Mouse (Mus musculus) E14TG2a.4 (cell line): ENCODE results near the gene Zc3h7a.
"Not testable (repeated sequence)": the region's sequence is repeated elsewhere in the genome, so short reads cannot be mapped to it uniquely, and the experiment has no call there.

Experiments used
- H3K27me3 ChIP-seq: 2 replicates; pipeline ENCODE4 v1.6.1; 2014; ENCODE audit warnings: low read length, control low read depth; ENCODE audit not compliant: insufficient read depth
- H3K36me3 ChIP-seq: 2 replicates; pipeline ENCODE4 v1.6.1; 2014; ENCODE audit warnings: low read length, control low read depth; ENCODE audit not compliant: insufficient read depth
- H3K4me1 ChIP-seq: replicated peaks from 2 replicates; pipeline ENCODE4 v1.6.1; 2014; ENCODE audit warnings: low read depth, low read length, control low read depth
- H3K4me3 ChIP-seq: replicated peaks from 2 replicates; pipeline ENCODE4 v1.5.1; 2014; ENCODE audit warnings: mild to moderate bottlenecking, low read length
- H3K9me3 ChIP-seq: 2 replicates; pipeline ENCODE4 v1.6.1; 2014; ENCODE audit warnings: low read length, control low read depth
- CTCF ChIP-seq: conservative IDR thresholded peaks from 2 replicates; pipeline ENCODE4 v1.5.1; 2014; ENCODE audit warnings: low read length
- NANOG ChIP-seq: IDR thresholded peaks from 2 replicates; pipeline ENCODE4 v1.6.1; 2014; ENCODE audit warnings: borderline replicate concordance, low read length, mixed read lengths
- POU5F1 ChIP-seq: IDR thresholded peaks from 2 replicates; pipeline ENCODE4 v1.6.1; 2014; ENCODE audit warnings: low read length, borderline replicate concordance

The Zc3h7a gene

DNA sequence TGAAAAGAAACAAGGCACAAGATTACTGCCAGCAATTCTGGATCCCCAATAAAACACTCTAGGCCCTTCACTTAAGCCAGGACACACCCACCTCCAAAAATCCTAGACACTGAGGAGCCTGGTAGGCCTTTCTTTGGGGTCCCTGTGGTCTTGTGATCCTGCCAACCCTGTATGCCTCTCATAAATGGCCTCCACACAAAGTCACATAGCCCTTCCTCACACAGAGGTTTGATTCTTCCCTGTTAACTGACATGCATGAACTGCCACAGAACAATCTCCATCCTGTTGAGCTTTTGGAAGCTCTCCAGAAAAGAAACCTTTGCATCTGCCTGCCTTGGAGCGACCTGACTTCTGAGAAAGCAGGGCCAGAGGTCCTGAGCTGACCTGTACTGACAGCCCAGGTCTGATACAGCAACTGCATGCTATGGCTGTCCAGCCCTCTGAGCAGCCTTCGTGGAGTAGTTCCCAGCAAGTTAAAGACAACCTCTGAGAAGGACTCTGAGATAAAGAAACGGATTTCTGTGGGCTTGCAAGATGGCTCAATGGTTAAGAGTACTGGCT, 11.4 kb downstream of the Zc3h7a start:
- H3K4me1 ChIP-seq: peaks cover 6% of the 10 kb centered on the region; the same call in 1 of the 2 replicates
- no peak for TF ChIP-seq CTCF
- no peak for TF ChIP-seq NANOG
- TF ChIP-seq POU5F1: no peak
- H3K9me3 ChIP-seq: no peaks in the 10 kb centered on the region
- no peak overlapping the region for H3K4me3 ChIP-seq
- peaks cover 30% of the 10 kb centered on the region for H3K36me3 ChIP-seq
- no peaks in the 10 kb centered on the region for H3K27me3 ChIP-seq

DNA sequence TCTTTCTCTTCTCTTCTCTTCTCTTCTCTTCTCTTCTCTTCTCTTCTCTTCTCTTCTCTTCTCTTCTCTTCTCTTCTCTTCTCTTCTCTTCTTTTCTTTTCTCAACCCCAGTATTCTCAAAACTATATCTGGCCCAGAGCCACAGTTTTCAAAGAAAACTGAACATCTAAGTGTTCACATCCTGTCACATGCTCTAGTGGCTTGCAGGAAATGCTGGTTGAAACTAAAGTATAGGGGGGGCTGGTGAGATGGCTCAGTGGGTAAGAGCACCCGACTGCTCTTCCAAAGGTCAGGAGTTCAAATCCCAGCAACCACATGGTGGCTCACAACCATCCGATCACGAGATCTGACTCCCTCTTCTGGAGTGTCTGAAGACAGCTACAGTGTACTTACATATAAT, 18.5 kb downstream of the Zc3h7a start:
- not testable (repeated sequence) for H3K4me1 ChIP-seq, H3K9me3 ChIP-seq, H3K4me3 ChIP-seq, H3K27me3 ChIP-seq
- peaks cover 78% of the 10 kb centered on the region for H3K36me3 ChIP-seq

DNA sequence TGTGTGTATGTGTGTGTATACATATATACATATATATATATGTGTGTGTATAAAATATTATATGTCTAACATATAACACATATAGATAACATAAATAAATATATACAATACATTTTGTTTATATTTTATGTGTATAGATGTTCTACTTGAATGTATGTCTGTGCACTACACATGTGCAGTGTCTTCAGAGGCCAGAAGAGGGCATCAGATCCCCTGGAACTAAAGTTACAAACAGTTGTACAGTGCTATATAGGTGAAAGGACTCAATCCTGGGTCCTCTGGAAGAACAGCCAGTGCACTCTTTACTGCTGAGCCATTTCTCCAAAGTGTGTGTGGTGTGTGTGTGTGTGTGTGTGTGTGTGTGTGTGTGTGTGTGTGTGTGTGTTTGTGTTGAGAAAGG, 21.7 kb downstream of the Zc3h7a start:
- peak; percentile 44 for TF ChIP-seq CTCF
- no peak for TF ChIP-seq NANOG
- no peak for TF ChIP-seq POU5F1
- Histone ChIP-seq H3K36me3 (peaks cover 79% of the 10 kb centered on the region), H3K27me3 (no peaks in the 10 kb centered on the region), H3K4me1 (no peaks in the 10 kb centered on the region), H3K4me3 (no peak overlapping the region), H3K9me3 (no peaks in the 10 kb centered on the region)

DNA sequence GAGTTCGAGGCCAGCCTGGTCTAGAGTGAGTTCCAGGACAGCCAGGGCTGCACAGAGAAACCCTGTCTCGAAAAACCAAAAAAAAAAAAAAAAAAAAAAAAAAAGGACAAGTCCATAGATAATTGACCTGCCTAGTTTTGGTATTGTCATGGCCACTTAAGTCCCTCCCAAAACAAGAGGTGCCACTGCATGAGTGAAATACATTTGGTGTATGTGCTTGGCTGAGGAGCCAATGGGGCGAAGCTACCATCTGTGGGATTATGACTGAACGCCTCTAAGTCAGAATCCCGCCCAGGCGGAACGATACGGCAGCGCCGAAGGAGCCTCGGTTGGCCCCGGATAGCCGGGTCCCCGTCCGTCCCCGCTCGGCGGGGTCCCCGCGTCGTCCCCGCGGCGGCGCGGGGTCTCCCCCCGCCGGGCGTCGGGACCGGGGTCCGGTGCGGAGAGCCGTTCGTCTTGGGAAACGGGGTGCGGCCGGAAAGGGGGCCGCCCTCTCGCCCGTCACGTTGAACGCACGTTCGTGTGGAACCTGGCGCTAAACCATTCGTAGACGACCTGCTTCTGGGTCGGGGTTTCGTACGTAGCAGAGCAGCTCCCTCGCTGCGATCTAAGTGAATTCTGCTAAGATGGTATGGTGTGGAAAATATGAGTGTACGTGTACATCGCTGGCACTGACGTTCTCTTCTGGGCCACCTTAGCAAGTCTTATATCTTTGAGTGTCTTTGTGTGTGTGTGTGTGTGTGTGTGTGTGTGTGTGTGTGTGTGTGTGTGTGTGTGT, 32.3 kb downstream of the Zc3h7a start:
- not testable (repeated sequence) for H3K4me3 ChIP-seq, H3K4me1 ChIP-seq, H3K9me3 ChIP-seq, H3K27me3 ChIP-seq
- peaks cover 62% of the 10 kb centered on the region for H3K36me3 ChIP-seq

DNA sequence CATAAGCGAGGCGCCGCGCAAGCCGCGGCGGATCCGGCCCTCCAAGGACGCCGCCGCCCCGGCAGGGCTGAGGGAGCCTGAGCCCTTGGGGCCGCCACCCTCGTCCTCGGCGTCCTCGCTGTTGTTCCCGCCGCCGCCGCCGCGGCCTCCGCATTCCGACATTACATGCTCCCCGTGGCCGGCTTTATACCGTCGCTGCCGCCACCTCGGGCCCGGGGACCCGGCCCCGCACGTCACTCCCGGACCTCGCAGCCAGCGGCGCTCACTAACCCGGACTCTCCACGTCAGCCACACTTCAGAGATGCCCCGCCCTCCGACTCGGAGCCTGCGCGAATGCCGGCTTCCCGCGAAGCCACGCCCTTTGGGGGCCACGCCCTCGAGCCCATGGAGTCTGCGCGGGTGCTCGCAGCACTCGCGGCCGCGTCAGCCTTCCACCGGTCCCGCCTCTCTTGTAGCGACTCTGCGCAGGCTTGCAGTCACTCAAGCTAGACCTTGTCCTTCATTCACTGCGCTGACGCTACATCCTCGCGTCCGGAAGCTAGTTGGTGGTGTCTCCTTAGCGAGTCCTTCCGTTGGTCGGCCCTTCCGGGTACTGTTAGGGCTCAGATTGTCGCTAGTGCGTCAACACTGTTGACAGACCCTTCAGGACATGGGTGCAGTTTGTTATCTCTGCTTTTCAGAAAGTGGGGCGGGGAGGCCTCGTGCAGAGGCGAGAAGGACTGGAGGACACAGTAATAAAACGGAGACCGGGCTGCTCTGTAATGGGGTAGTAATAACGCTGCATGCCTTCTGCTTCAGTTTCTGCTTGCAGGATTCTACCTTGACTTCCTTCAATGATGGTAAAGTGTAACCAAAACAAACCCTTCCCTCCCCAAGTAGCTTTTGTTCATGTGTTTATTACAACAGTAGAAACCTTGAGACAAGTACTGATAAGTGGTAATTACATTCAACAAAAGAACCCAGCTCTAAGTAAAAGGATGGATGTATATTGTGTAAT, 41.5 kb downstream of the Zc3h7a start, which contains the start of gene Txndc11:
Gene Txndc11 (minus strand): TSS at position 303 of the 997 bp plus-strand sequence.
- Histone ChIP-seq H3K4me1 (peaks cover 20% of the 10 kb centered on the region), H3K9me3 (no peaks in the 10 kb centered on the region), H3K36me3 (peaks cover 39% of the 10 kb centered on the region), H3K4me3 (peak within 1 kb of the TSS; percentile 95), H3K27me3 (no peaks in the 10 kb centered on the region)
- no peak for TF ChIP-seq NANOG
- TF ChIP-seq CTCF: no peak
- TF ChIP-seq POU5F1: no peak

DNA sequence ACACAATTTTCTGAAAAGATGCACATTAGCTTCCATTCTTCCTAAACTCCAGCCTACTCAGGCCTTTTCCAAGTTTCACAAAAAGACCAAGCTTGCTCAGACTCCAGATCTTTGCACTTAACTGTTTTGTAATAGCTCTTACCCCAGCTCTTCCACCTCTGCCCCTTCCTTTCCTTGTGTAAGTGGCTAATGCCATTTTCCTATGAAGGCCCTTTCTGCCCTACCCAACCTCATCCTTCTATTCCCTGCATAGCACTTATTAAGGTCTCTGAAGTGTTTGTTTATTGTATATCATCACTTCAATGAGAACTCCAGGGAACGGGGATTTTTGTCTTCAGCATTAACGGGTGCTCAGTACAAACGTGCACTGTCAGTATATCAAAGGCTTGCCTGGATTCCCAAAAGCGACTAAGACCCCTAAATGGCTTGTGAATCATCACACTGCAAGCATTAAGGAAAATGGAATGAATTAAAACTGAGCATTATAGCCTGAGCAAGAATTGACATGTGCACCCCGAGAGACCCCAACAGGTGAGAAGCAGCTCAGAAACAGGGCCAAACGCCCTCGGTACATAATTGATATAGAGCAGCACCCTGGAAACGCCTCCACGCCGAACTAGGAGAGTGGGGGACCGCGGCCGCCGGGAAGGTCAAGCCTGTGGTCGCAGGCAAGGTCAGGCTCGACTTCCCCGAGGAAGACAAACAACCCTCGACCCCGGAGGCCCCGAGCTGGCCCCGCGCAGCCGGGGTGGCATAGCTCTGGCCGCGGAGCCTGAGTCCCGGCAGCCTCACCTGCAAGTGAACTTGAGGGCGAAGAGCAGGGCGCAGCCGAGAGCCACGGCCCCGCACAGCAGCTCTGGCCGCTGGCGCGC, 42.5 kb downstream of the Zc3h7a start:
- peaks cover 32% of the 10 kb centered on the region for H3K36me3 ChIP-seq
- H3K4me3 ChIP-seq: peak overlapping the region; percentile 95
- H3K27me3 ChIP-seq: no peaks in the 10 kb centered on the region
- H3K9me3 ChIP-seq: no peaks in the 10 kb centered on the region
- TF ChIP-seq POU5F1 (no peak), NANOG (no peak), CTCF (no peak)
- peaks cover 20% of the 10 kb centered on the region for H3K4me1 ChIP-seq

DNA sequence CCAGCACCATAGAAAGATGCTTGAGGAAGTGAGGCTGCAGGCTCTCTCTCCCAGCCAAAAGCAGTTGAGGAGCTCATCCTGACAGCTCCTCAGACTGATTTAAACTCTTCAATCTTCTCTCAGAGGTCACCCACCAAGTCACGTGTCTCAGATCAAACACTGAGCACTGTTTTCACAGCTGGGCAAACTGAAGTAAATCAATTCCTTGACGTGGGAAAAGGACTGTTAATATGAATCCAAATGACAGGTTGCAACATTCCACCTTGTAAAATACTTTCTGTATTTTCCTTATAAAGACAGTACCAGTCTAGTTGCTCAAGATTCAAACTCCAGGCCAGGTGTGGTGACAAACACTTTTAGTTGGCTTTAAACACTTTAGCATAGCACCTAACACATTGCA, 43.4 kb downstream of the Zc3h7a start:
- TF ChIP-seq CTCF (no peak), POU5F1 (no peak), NANOG (no peak)
- no peaks in the 10 kb centered on the region for H3K27me3 ChIP-seq
- H3K9me3 ChIP-seq: no peaks in the 10 kb centered on the region
- peak overlapping the region; percentile 95 for H3K4me3 ChIP-seq
- peaks cover 38% of the 10 kb centered on the region for H3K36me3 ChIP-seq
- H3K4me1 ChIP-seq: peaks cover 20% of the 10 kb centered on the region

DNA sequence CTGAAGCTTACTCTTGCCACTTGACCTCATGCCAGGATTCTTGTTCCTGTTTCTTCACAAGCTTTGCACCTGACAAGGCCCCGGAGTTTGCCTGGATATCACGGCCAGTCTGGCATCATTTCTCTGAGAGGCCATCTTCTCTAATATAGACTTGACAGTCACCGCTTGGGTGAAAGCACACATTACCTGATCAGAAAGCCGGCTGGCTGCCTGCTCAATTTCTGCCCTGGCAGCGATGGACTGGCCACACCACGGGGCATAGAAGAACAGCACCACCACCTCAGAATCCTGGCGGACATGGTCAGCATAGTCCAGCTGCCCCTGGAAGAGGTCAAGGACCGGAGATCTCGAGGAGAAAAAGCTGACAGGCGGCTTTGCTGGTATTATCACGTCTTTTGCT, 47.9 kb downstream of the Zc3h7a start:
- Histone ChIP-seq H3K4me1 (peaks cover 7% of the 10 kb centered on the region), H3K27me3 (no peaks in the 10 kb centered on the region), H3K4me3 (no peak overlapping the region), H3K36me3 (peaks cover 52% of the 10 kb centered on the region), H3K9me3 (no peaks in the 10 kb centered on the region)
- TF ChIP-seq CTCF (no peak), NANOG (no peak)
